ENCODE assay signal across 12 mouse cellular contexts in the genomic region with DNA sequence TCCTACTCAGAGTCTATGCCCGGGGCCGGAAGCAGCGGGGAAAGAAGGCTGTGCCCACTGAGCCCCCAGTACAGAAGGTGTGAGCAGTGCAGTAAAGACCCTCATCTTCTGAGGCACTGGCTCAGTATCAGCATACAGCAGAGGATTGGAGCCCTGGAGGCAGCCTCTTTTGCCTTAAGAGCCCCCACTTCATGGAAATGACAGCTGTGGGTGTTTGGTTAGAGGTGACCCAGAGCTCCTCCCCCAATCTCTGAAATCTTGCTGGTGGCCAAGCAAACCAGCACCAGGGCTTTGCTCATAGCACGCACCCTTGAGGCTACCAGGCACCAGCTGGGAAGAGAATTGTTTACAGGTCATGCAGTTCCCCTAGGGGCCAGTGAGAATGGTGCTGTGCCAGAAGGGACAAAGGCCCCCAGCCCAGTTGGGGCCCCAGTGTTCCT. TPM values are rescaled to one million over a fixed set of nuclear protein-coding genes. Genes with fewer than 3 reads are reported as not detected.
A peak's percentile ranks its signal among the peaks of the same experiment; 100 is the strongest.
DNase-seq lines count a peak whose midpoint lies in the region; ATAC-seq and TF ChIP-seq lines count a peak whose summit lies in the region.
"Had no signal": no experiment of that assay in that cellular context is flagged by ENCODE, and none has a peak within 500 bp of the region (broad histone marks: within the 10 kb centered on the region; RNA-seq: fewer than 3 reads in every experiment).

No protein-coding gene starts in this region.

- no peak for DNase-seq in heart, postnatal 14 days
- DNase-seq in 416B (ENCODE audit: low read depth) (peak; percentile 66), R1 (ENCODE audit: low read depth, low spot score) (peak; percentile 84)
- no peak for DNase-seq in hindbrain, postnatal 0 days (ENCODE audit: low spot score)
- DNase-seq in lung, postnatal 4 days: no peak
- DNase-seq in ovary, postnatal 36 days (ENCODE audit: low spot score): no peak
- DNase-seq in spleen, postnatal 4 days (ENCODE audit: low spot score in 2 of 2): no peak
- DNase-seq: layer of hippocampus, adult 9-11 months; lung, postnatal 36 days; retina, postnatal 1 day; thymus, adult 2 months had no signal

- H3K27me3 ChIP-seq in heart, embryonic 13.5 days (replicated peaks): no peaks in the 10 kb centered on the region
- H3K27me3 ChIP-seq in hindbrain, postnatal 0 days (ENCODE audit: insufficient read depth, low read length): no peaks in the 10 kb centered on the region

- 31% methylated on average over 4 of the region's 4 CpGs for WGBS in heart, embryonic 13.5 days
- 19% methylated on average over 4 of the region's 4 CpGs for WGBS in hindbrain, postnatal 0 days

- ATAC-seq in heart, embryonic 13.5 days (ENCODE audit: extremely low read depth, insufficient number of reproducible peaks, low FRiP score, low TSS enrichment): no peak
- ATAC-seq in hindbrain, postnatal 0 days: no peak

- no peak overlapping the region for H3K4me2 ChIP-seq in heart, embryonic 13.5 days
- H3K4me2 ChIP-seq in hindbrain, postnatal 0 days (ENCODE audit: low read depth, low read length): no peak overlapping the region

- TF ChIP-seq CTCF in hindbrain, postnatal 0 days (IDR thresholded peaks at IDR 0.05; ENCODE audit: low read depth): no peak

- peak overlapping the region; percentile 50 for H3K27ac ChIP-seq in heart, embryonic 13.5 days (replicated peaks)
- H3K27ac ChIP-seq in hindbrain, postnatal 0 days: peak overlapping the region; percentile 22; the same call in 1 of the 2 replicates

- H3K36me3 ChIP-seq in heart, embryonic 13.5 days: peaks cover 72% of the 10 kb centered on the region
- H3K36me3 ChIP-seq in hindbrain, postnatal 0 days (ENCODE audit: insufficient read depth, low read length): peaks cover 58% of the 10 kb centered on the region

- peaks cover 76% of the 10 kb centered on the region for H3K4me1 ChIP-seq in heart, embryonic 13.5 days
- peaks cover 9% of the 10 kb centered on the region; the same call in 1 of the 2 replicates for H3K4me1 ChIP-seq in hindbrain, postnatal 0 days (ENCODE audit: insufficient read depth, low read length)

- H3K9ac ChIP-seq in heart, embryonic 13.5 days: peak overlapping the region; percentile 54; the same call in 1 of the 2 replicates
- no peak overlapping the region for H3K9ac ChIP-seq in hindbrain, postnatal 0 days (replicated peaks; ENCODE audit: low read length)

- H3K9me3 ChIP-seq in heart, embryonic 13.5 days: no peaks in the 10 kb centered on the region
- no peaks in the 10 kb centered on the region for H3K9me3 ChIP-seq in hindbrain, postnatal 0 days (ENCODE audit: low read length)

- no peak overlapping the region for H3K4me3 ChIP-seq in heart, embryonic 13.5 days
- H3K4me3 ChIP-seq in hindbrain, postnatal 0 days (ENCODE audit: low read length): no peak overlapping the region

- intact Hi-C loops in heart, postnatal 14 days (cut with DNase I): loop anchor here (10.0 kb wide), 1 partner anchor 818 kb away; the partner anchor contains the start of gene Zfp318

RNA-seq across cellular contexts. Expression of gene Slc35b2, which starts 3.5 kb away (rescaled TPM):
- polyA plus RNA-seq in heart, embryonic 13.5 days (2015; fragmentation: Nextera tagmentation; extraction: Ambion mirVana): 91.8 and 94.9 TPM in 2 replicates
- total RNA-seq in heart, postnatal 14 days (2021): 10 to 100 TPM; 28.8 to 29.9 TPM
- 105 and 139 TPM in 2 replicates for total RNA-seq in hindbrain, postnatal 0 days (2014; rRNA removed)
- 90.3 and 94.0 TPM in 2 replicates for polyA plus RNA-seq in hindbrain, postnatal 0 days (2015; fragmentation: Nextera tagmentation; extraction: Ambion mirVana)

RNA-seq across cellular contexts. Expression of gene Hsp90ab1, which starts 5.9 kb away (rescaled TPM):
- polyA plus RNA-seq in heart, embryonic 13.5 days (2015; fragmentation: Nextera tagmentation; extraction: Ambion mirVana): 1,372 and 1,500 TPM in 2 replicates
- total RNA-seq in heart, postnatal 14 days (2021): 100 to 1,000 TPM; 897 to 986 TPM
- 982 and 1,365 TPM in 2 replicates for total RNA-seq in hindbrain, postnatal 0 days (2014; rRNA removed)
- 1,472 and 1,504 TPM in 2 replicates for polyA plus RNA-seq in hindbrain, postnatal 0 days (2015; fragmentation: Nextera tagmentation; extraction: Ambion mirVana)

RNA-seq across cellular contexts. Expression of gene Nfkbie, which starts 11.7 kb away (rescaled TPM):
- 2.7 TPM in 2 replicates for polyA plus RNA-seq in heart, embryonic 13.5 days (2015; fragmentation: Nextera tagmentation; extraction: Ambion mirVana)
- 1 to 10 TPM; 1.5 to 2.1 TPM for total RNA-seq in heart, postnatal 14 days (2021)
- 7.7 and 9.2 TPM in 2 replicates for total RNA-seq in hindbrain, postnatal 0 days (2014; rRNA removed)
- 5.2 and 6.0 TPM in 2 replicates for polyA plus RNA-seq in hindbrain, postnatal 0 days (2015; fragmentation: Nextera tagmentation; extraction: Ambion mirVana)

RNA-seq across cellular contexts. Expression of gene Tmem151b, which starts 17.7 kb away (rescaled TPM):
- polyA plus RNA-seq in heart, embryonic 13.5 days (2015; fragmentation: Nextera tagmentation; extraction: Ambion mirVana): 1.4 and 1.6 TPM in 2 replicates
- under 1 TPM; 0.07 to 0.49 TPM for total RNA-seq in heart, postnatal 14 days (2021)
- 107 and 114 TPM in 2 replicates for total RNA-seq in hindbrain, postnatal 0 days (2014; rRNA removed)
- 29.5 and 29.8 TPM in 2 replicates for polyA plus RNA-seq in hindbrain, postnatal 0 days (2015; fragmentation: Nextera tagmentation; extraction: Ambion mirVana)

RNA-seq across cellular contexts. Expression of gene Slc29a1, which starts 32.2 kb away (rescaled TPM):
- 68.8 and 83.6 TPM in 2 replicates for polyA plus RNA-seq in heart, embryonic 13.5 days (2015; fragmentation: Nextera tagmentation; extraction: Ambion mirVana)
- total RNA-seq in heart, postnatal 14 days (2021): 10 to 100 TPM; 75.0 to 80.7 TPM
- 170 and 354 TPM in 2 replicates for total RNA-seq in hindbrain, postnatal 0 days (2014; rRNA removed)
- polyA plus RNA-seq in hindbrain, postnatal 0 days (2015; fragmentation: Nextera tagmentation; extraction: Ambion mirVana): 60.6 and 77.6 TPM in 2 replicates

Comparison
In these comparisons a context has a peak if more than half of its experiments do, and no peak if none do; other contexts are left out.
1. DNase-seq: peak in 416B (single experiment) and R1 (single experiment); none in heart, postnatal 14 days (0 of 2), hindbrain, postnatal 0 days (single experiment), lung, postnatal 4 days (0 of 2), ovary, postnatal 36 days (single experiment) and spleen, postnatal 4 days (0 of 2).